Mouse (Mus musculus): ENCODE measurements at regions not wholly inside any gene's neighbourhood (a gene's known extent, or its start where the extent isn't known, plus 50 kb on each side); places are given as distances from the start of the nearest gene placed in this dataset.

DNA sequence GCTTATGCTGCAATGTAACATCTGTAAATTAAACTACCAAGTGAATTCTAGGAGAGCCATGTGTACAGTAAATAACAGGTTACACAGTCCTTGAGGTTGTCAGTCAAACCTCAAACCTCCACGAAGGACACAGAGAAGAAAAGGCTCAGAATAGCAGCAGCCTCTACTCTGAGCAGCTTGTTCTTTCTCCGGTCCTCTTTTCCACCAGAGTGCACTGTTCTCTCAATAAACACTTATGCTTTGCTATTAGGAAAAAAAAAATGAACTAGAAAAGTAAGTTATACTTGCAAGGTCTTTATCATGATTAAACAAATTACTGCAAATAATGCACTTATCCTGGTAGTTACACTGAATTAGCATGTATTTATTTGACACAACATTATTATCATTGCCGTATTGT, 89.6 kb downstream of the Amy2a5 start:
- WGBS = 50% methylated on average over 3 of the region's 3 CpGs
- Histone ChIP-seq H3K4me2 (ENCODE audit: low read length) (no peak overlapping the region), H3K9ac (replicated peaks; ENCODE audit: low read depth, low read length) (no peak overlapping the region), H3K36me3 (ENCODE audit: control insufficient read depth, insufficient read depth) (no peaks in the 10 kb centered on the region), H3K27me3 (replicated peaks; ENCODE audit: control insufficient read depth, insufficient read depth, low read length) (no peaks in the 10 kb centered on the region), H3K4me1 (replicated peaks; ENCODE audit: control insufficient read depth, insufficient read depth, low read length) (no peaks in the 10 kb centered on the region), H3K9me3 (ENCODE audit: control insufficient read depth, low read length) (no peaks in the 10 kb centered on the region), H3K4me3 (replicated peaks; ENCODE audit: low read length) (no peak overlapping the region), H3K27ac (ENCODE audit: low read length) (no peak overlapping the region)
- ATAC-seq = peak; percentile 49; the same call in 1 of the 2 replicates

DNA sequence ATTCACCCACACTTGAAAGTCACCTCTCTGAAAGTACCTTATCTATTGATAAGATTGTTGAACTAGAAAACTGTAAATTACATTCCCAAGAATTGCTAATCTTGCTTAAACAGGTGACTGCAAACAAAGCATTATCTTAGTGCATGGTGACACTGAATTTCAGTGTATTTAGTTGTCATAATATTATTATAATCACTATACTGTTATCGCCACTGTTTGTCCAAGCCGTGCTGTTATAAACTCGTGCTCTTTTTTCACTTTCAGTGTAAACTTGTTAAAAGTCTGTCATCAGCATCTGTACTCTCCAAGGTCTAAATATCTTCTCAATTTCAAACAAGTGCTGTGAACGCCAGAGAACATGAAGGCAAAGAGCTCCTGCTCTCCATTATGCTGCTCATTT, 96.3 kb downstream of the Amy2a5 start:
- Histone ChIP-seq H3K4me3 (replicated peaks; ENCODE audit: low read length) (no peak overlapping the region), H3K4me1 (replicated peaks; ENCODE audit: control insufficient read depth, insufficient read depth, low read length) (no peaks in the 10 kb centered on the region), H3K36me3 (ENCODE audit: control insufficient read depth, insufficient read depth) (no peaks in the 10 kb centered on the region), H3K9me3 (ENCODE audit: control insufficient read depth, low read length) (no peaks in the 10 kb centered on the region), H3K27me3 (replicated peaks; ENCODE audit: control insufficient read depth, insufficient read depth, low read length) (no peaks in the 10 kb centered on the region), H3K27ac (ENCODE audit: low read length) (no peak overlapping the region), H3K4me2 (ENCODE audit: low read length) (no peak overlapping the region), H3K9ac (replicated peaks; ENCODE audit: low read depth, low read length) (no peak overlapping the region)
- ATAC-seq = no peak
- WGBS = 85% methylated on average over 4 of the region's 4 CpGs
